Mouse (Mus musculus): ENCODE measurements around the gene Pacsin3. TPM values are rescaled to one million over a fixed set of nuclear protein-coding genes. Genes with fewer than 3 reads are reported as not detected.

Pacsin3 gene
- polyA plus RNA-seq, 1 experiment from 2014 or later, result 12.2 TPM

- Histone ChIP-seq H3K27me3 (replicated peaks) (no peaks in the 10 kb centered on the region; the same call in 1 of the 2 replicates), H3K9me3 (no peaks in the 10 kb centered on the region), H3K9ac (no peak overlapping the region), H3K4me2 (no peak overlapping the region), H3K4me1 (no peaks in the 10 kb centered on the region), H3K4me3 (no peak overlapping the region), H3K27ac (no peak overlapping the region), H3K36me3 (replicated peaks) (no peaks in the 10 kb centered on the region)
- no peak for ATAC-seq (replicated peaks)
- WGBS, result 92% methylated on average over 4 of the region's 4 CpGs
Measured at GRCm38 (mm10) chr2:91248366-91248765, 7.4 kb upstream of the Pacsin3 start.

DNA sequence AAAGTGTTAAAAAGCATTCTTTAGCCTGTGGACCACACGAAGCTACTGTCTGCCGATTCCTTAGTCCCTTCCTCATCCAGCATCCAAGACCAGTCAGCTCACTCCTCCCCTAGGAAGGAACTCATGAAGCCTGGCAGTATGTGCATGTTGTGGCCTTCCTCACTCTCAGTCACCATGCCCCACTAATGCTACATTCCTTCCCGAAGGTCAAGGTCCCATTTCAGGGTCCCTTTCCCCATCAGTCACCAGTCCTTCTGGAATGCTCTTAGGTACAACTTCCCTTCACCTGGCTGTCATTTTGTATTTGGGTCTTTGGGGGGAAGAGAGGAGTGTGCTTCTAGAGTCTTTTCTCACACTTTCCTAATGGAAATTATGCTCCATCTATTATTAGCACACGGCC is 3.8 kb upstream of the Pacsin3 start:
- no peak overlapping the region for H3K4me2 ChIP-seq
- no peak overlapping the region for H3K27ac ChIP-seq
- peaks cover 20% of the 10 kb centered on the region for H3K4me1 ChIP-seq
- H3K9me3 ChIP-seq, result no peaks in the 10 kb centered on the region
- WGBS, result 75% methylated on average over 4 of the region's 4 CpGs
- no peaks in the 10 kb centered on the region for H3K36me3 ChIP-seq (replicated peaks)
- H3K4me3 ChIP-seq, result no peak overlapping the region
- ATAC-seq (replicated peaks), result no peak
- H3K27me3 ChIP-seq (replicated peaks), result peaks cover 19% of the 10 kb centered on the region; the same call in 1 of the 2 replicates
- H3K9ac ChIP-seq, result no peak overlapping the region

DNA sequence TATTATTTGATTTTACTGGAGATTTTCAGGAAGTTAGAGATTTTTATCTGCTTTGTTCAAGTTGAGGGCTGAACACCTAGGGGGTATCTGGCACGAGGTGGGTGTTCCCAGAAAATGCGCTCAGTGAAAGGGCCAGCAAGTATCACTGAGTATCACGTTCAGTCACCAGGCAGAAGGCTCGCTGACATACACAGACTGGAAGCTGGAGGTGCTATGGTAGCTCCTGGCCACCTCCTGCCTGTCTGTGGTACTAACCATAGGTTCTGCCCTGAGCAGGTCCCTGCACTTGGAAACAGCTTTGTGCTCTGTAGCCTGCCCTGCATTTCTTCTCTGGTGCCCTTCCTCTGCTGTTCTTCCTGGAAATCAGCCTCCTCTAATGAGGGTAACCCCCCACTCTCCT is 3.2 kb upstream of the Pacsin3 start:
- 68% methylated on average over 4 of the region's 4 CpGs for WGBS
- Histone ChIP-seq H3K4me3 (no peak overlapping the region), H3K36me3 (replicated peaks) (no peaks in the 10 kb centered on the region), H3K9ac (no peak overlapping the region), H3K9me3 (no peaks in the 10 kb centered on the region), H3K27ac (no peak overlapping the region), H3K4me1 (peaks cover 25% of the 10 kb centered on the region), H3K27me3 (replicated peaks) (peaks cover 20% of the 10 kb centered on the region; the same call in 1 of the 2 replicates), H3K4me2 (no peak overlapping the region)
- no peak for ATAC-seq (replicated peaks)

DNA sequence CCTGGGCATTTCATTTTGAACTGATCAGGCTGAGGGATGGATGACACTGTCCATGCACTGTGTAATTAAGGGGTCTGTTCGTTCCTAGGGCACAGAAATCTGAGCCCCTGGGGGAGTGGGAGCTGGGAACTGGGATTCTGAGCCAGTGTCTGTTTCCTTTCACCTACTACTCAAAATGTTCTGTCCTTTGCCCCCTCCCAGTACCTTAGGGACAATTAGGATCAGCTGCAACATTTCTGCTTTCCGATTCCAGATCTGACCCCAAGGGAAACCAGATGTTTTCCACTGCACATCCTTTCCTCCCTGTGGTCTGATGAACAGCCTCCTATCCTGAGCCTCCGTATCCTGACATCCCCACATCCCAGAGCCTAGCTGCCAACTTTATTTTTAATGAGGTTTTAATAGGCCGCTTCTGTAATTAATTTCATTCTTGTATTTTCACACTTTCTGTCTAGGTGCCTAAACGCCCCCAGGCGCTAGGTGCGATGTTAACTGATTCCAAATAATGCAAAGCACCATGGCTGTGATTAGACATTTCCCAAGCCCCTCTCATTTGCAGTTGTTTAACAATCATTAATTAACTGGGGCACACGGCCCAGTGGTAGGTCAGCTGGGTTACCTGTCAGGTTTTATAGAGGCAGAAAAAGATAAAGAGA is 901 bp upstream of the Pacsin3 start:
- H3K36me3 ChIP-seq (replicated peaks), result no peaks in the 10 kb centered on the region
- WGBS, result 32% methylated on average over 8 of the region's 8 CpGs
- H3K27me3 ChIP-seq (replicated peaks), result peaks cover 25% of the 10 kb centered on the region; the same call in 1 of the 2 replicates

GRCm38 (mm10) chr2:91256256-91257125 is 737 bp downstream of the Pacsin3 start:
- peak overlapping the region; percentile 51 for H3K4me3 ChIP-seq
- peak overlapping the region; percentile 99 for H3K4me2 ChIP-seq
- ATAC-seq (replicated peaks), result peak; percentile 37
- no peaks in the 10 kb centered on the region for H3K36me3 ChIP-seq (replicated peaks)
- peaks cover 28% of the 10 kb centered on the region for H3K4me1 ChIP-seq
- H3K9ac ChIP-seq, result peak overlapping the region; percentile 31
- peak overlapping the region; percentile 23; the same call in 1 of the 2 replicates for H3K27ac ChIP-seq
- H3K9me3 ChIP-seq, result no peaks in the 10 kb centered on the region
- peaks cover 25% of the 10 kb centered on the region; the same call in 1 of the 2 replicates for H3K27me3 ChIP-seq (replicated peaks)
- under 1% methylated on average over 52 of the region's 52 CpGs for WGBS

More for the DNA sequence above, 901 bp upstream of the Pacsin3 start:
- Histone ChIP-seq H3K27ac (no peak overlapping the region), H3K4me3 (no peak overlapping the region), H3K9me3 (no peaks in the 10 kb centered on the region), H3K4me1 (peaks cover 28% of the 10 kb centered on the region), H3K9ac (no peak overlapping the region), H3K4me2 (0 out of 2 replicates have a peak overlapping the region, but pooled peaks have one; percentile 99)
- ATAC-seq (replicated peaks), result no peak

GRCm38 (mm10) chr2:91257126-91257980 is 1.6 kb downstream of the Pacsin3 start:
- Histone ChIP-seq H3K4me3 (peak overlapping the region; percentile 51), H3K9me3 (no peaks in the 10 kb centered on the region), H3K9ac (peak overlapping the region; percentile 33), H3K4me1 (peaks cover 28% of the 10 kb centered on the region), H3K27ac (peak overlapping the region; percentile 23), H3K4me2 (peak overlapping the region; percentile 99), H3K36me3 (replicated peaks) (no peaks in the 10 kb centered on the region), H3K27me3 (replicated peaks) (peaks cover 25% of the 10 kb centered on the region; the same call in 1 of the 2 replicates)
- 1% methylated on average over 22 of the region's 22 CpGs for WGBS
- peak; percentile 41 for ATAC-seq (replicated peaks)

GRCm38 (mm10) chr2:91258054-91258453 is 2.3 kb downstream of the Pacsin3 start:
- no peaks in the 10 kb centered on the region for H3K36me3 ChIP-seq (replicated peaks)
- no peaks in the 10 kb centered on the region for H3K9me3 ChIP-seq
- peaks cover 28% of the 10 kb centered on the region for H3K4me1 ChIP-seq
- no peak overlapping the region for H3K9ac ChIP-seq
- H3K4me2 ChIP-seq, result peak overlapping the region; percentile 99
- 67% methylated on average over 5 of the region's 5 CpGs for WGBS
- H3K27me3 ChIP-seq (replicated peaks), result peaks cover 25% of the 10 kb centered on the region; the same call in 1 of the 2 replicates
- ATAC-seq (replicated peaks), result peak; percentile 35
- no peak overlapping the region; the same call in 1 of the 2 replicates for H3K27ac ChIP-seq
- H3K4me3 ChIP-seq, result no peak overlapping the region

DNA sequence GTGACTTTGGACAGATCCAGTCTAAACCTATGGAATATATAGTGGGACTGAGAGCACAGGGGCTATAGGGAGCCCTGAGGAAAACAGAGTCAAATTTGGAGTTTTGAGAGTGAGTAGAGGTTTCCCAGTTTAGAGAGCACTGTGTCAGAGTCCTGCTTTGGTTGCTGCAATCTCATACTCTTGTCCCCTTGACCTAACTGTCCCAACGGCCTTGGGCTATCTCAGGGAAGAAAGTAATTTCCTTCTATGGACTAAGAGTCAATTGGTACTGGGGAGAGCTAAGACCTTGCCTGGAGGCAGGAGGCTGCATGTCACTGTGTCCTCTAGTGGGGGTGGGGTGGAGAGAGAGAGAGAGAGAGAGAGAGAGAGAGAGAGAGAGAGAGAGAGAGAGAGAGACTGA is 3.1 kb downstream of the Pacsin3 start:
- no peaks in the 10 kb centered on the region for H3K36me3 ChIP-seq (replicated peaks)
- WGBS, result 58% methylated on average over 1 of the region's 1 CpGs
- H3K27ac ChIP-seq, result no peak overlapping the region
- H3K4me3 ChIP-seq, result no peak overlapping the region
- H3K9me3 ChIP-seq, result no peaks in the 10 kb centered on the region
- H3K27me3 ChIP-seq (replicated peaks), result peaks cover 25% of the 10 kb centered on the region; the same call in 1 of the 2 replicates
- no peak overlapping the region for H3K9ac ChIP-seq
- H3K4me2 ChIP-seq, result no peak overlapping the region
- ATAC-seq (replicated peaks), result no peak
- H3K4me1 ChIP-seq, result peaks cover 28% of the 10 kb centered on the region

GRCm38 (mm10) chr2:91259493-91259892 is 3.7 kb downstream of the Pacsin3 start:
- no peak overlapping the region for H3K4me2 ChIP-seq
- H3K4me3 ChIP-seq, result no peak overlapping the region
- WGBS, result 100% methylated on average over 1 of the region's 1 CpGs
- peaks cover 24% of the 10 kb centered on the region; the same call in 1 of the 2 replicates for H3K27me3 ChIP-seq (replicated peaks)
- H3K27ac ChIP-seq, result no peak overlapping the region
- no peaks in the 10 kb centered on the region for H3K36me3 ChIP-seq (replicated peaks)
- no peak overlapping the region for H3K9ac ChIP-seq
- peaks cover 34% of the 10 kb centered on the region for H3K4me1 ChIP-seq
- no peak for ATAC-seq (replicated peaks)
- H3K9me3 ChIP-seq, result no peaks in the 10 kb centered on the region

GRCm38 (mm10) chr2:91263692-91264660 is 8.2 kb downstream of the Pacsin3 start:
- peak overlapping the region; percentile 93 for H3K27ac ChIP-seq

More at GRCm38 (mm10) chr2:91263692-91264660, 8.2 kb downstream of the Pacsin3 start:
- H3K9ac ChIP-seq, result peak overlapping the region; percentile 40; the same call in 1 of the 2 replicates
- peaks cover 20% of the 10 kb centered on the region for H3K4me1 ChIP-seq
- H3K4me3 ChIP-seq, result peak overlapping the region; percentile 71
- no peak for ATAC-seq (replicated peaks)
- H3K4me2 ChIP-seq, result peak overlapping the region; percentile 90
- peaks cover 20% of the 10 kb centered on the region for H3K36me3 ChIP-seq (replicated peaks)
- H3K27me3 ChIP-seq (replicated peaks), result no peaks in the 10 kb centered on the region
- H3K9me3 ChIP-seq, result no peaks in the 10 kb centered on the region
- WGBS, result 93% methylated on average over 17 of the region's 17 CpGs
